Mouse (Mus musculus) embryonic facial prominence, embryonic 14.5 days (tissue): Measurements from ENCODE around the gene Gm21852. TPM values are rescaled to one million over a fixed set of nuclear protein-coding genes. Genes with fewer than 3 reads are reported as not detected.
"Not testable (repeated sequence)": the region's sequence is repeated elsewhere in the genome, so short reads cannot be mapped to it uniquely, and the experiment has no call there.

Experiments
- ATAC-seq: fragments of 200-750 bp; cut with Nextera tagmentation; 2 replicates; pipeline ENCODE4 v1.8.0; 2017; ENCODE audit warnings: low read depth, moderate number of reproducible peaks, moderate TSS enrichment
- DNase-seq: peaks from one replicate; pipeline ENCODE4 v3.0.0-alpha.2; 2015; ENCODE audit warnings: low spot score
- H3K27ac ChIP-seq: fragments of 300-500 bp; sonication (generic); replicated peaks from 2 replicates; pipeline ENCODE4 v1.5.1; 2014; ENCODE audit warnings: low read depth, mild to moderate bottlenecking, low read length, moderate library complexity
- H3K27me3 ChIP-seq: fragments of 300-500 bp; sonication (generic); replicated peaks from 2 replicates; pipeline ENCODE4 v1.6.1; 2014; ENCODE audit warnings: low read length; ENCODE audit not compliant: control insufficient read depth, insufficient read depth
- H3K36me3 ChIP-seq: fragments of 300-500 bp; sonication (generic); 2 replicates; pipeline ENCODE4 v1.6.1; 2014; ENCODE audit warnings: low read length, mixed read lengths; ENCODE audit not compliant: control insufficient read depth, insufficient read depth
- H3K4me1 ChIP-seq: fragments of 300-500 bp; sonication (generic); 2 replicates; pipeline ENCODE4 v1.6.1; 2014; ENCODE audit warnings: antibody characterized with exemption, low read length; ENCODE audit not compliant: control insufficient read depth, insufficient read depth
- H3K4me2 ChIP-seq: fragments of 300-500 bp; sonication (generic); 2 replicates; pipeline ENCODE4 v1.6.1; 2014; ENCODE audit warnings: low read depth, mild to moderate bottlenecking, low read length, moderate library complexity, mixed read lengths
- H3K4me3 ChIP-seq: fragments of 300-500 bp; sonication (generic); 2 replicates; pipeline ENCODE4 v1.5.1; 2014; ENCODE audit warnings: low read depth, mild to moderate bottlenecking, low read length
- H3K9ac ChIP-seq: fragments of 300-500 bp; sonication (generic); 2 replicates; pipeline ENCODE4 v1.6.1; 2014; ENCODE audit warnings: low read depth, mild to moderate bottlenecking, low read length, moderate library complexity, mixed read lengths
- H3K9me3 ChIP-seq: fragments of 300-500 bp; sonication (generic); 2 replicates; pipeline ENCODE4 v1.6.1; 2016; ENCODE audit warnings: low read length; ENCODE audit not compliant: control insufficient read depth
- WGBS: fragments of 180-500 bp; shearing (Covaris S2); extraction: QIAGEN DNeasy Blood & Tissue Kit; methylation state at CpG from one replicate; pipeline ENCODE4 v1.1.7; 2014; 5-methylcytosine and 5-hydroxymethylcytosine counted together
- microRNA-seq: library from miRNA; unstranded; fragments of <30 nt; microRNA quantifications from one replicate; pipeline ENCODE4, GENCODE M21; 2016; ENCODE audit warnings: borderline number of aligned reads
- polyA plus RNA-seq: library from polyadenylated mRNA; unstranded; fragments of >200 nt; fragmentation: Nextera tagmentation; extraction: Ambion mirVana; gene quantifications from 2 replicates; pipeline ENCODE4 v1.2.1, GENCODE M21; 2014

The Gm21852 gene
- polyA plus RNA-seq = not detected in 2 replicates

GRCm38 (mm10) chrY:40651896-40652295 lies at the start of gene Gm21852:
Gm21852 (minus strand) TSS chrY:40651996.
- H3K4me3 ChIP-seq, H3K36me3 ChIP-seq, H3K4me2 ChIP-seq, H3K27me3 ChIP-seq, DNase-seq, H3K27ac ChIP-seq, H3K9ac ChIP-seq, H3K9me3 ChIP-seq, H3K4me1 ChIP-seq, ATAC-seq: not testable (repeated sequence)
- no CpG with 5 or more reads among the region's 3 CpGs for WGBS

Small RNA genes within 50 kb of the gene (microRNA-seq; reads per million reads assigned to microRNA genes)
- gene Gm27466 = not detected
- not detected for gene Gm28018

Other genes with a start within 250 kb of the Gm21852 start
- not detected in 2 replicates for gene Gm21797, start 123.8 kb upstream of the Gm21852 start, polyA plus RNA-seq
- gene Gm20795, start 152.9 kb upstream of the Gm21852 start, polyA plus RNA-seq = not detected in 2 replicates